Mouse (Mus musculus) small intestine, adult 2 months (tissue): ENCODE data around the gene Tnni2.

Source experiments
- CTCF ChIP-seq: fragments of 200-500 bp; IDR thresholded peaks from 2 replicates; pipeline ENCODE4 v1.5.1; 2012; ENCODE audit warnings: low read depth, mild to moderate bottlenecking, control low read depth, inconsistent platforms, low read length, moderate library complexity, mixed read lengths; ENCODE audit not compliant: insufficient replicate concordance, insufficient read length; ENCODE audit errors: extremely low read depth
- POLR2A ChIP-seq: fragments of 200-500 bp; IDR thresholded peaks from 2 replicates; pipeline ENCODE4 v1.6.1; 2012; ENCODE audit warnings: low read depth, mild to moderate bottlenecking, control low read depth, inconsistent platforms, low read length, moderate library complexity

GRCm38 (mm10) chr7:142482256-142482609 lies 40.6 kb downstream of the Tnni2 start:
- no peak for TF ChIP-seq POLR2A
- no peak for TF ChIP-seq CTCF
